Mouse (Mus musculus): ENCODE data around the gene Hoxd3. TPM values are rescaled to one million over a fixed set of nuclear protein-coding genes. Genes with fewer than 3 reads are reported as not detected.

The Hoxd3 gene
- polyA plus RNA-seq, 1 experiment from 2014 or later: 0.21 TPM

GRCm38 (mm10) chr2:74731799-74732512 lies 20.2 kb downstream of the Hoxd3 start:
- Histone ChIP-seq H3K27me3 (replicated peaks) (peaks cover 93% of the 10 kb centered on the region), H3K4me1 (peaks cover 5% of the 10 kb centered on the region), H3K9ac (no peak overlapping the region), H3K36me3 (replicated peaks) (no peaks in the 10 kb centered on the region), H3K4me3 (no peak overlapping the region), H3K4me2 (no peak overlapping the region), H3K9me3 (no peaks in the 10 kb centered on the region), H3K27ac (no peak overlapping the region)
- WGBS: 2% methylated on average over 9 of the region's 9 CpGs
- no peak for ATAC-seq (replicated peaks)

- no peak overlapping the region for H3K4me3 ChIP-seq
- H3K4me1 ChIP-seq: peaks cover 5% of the 10 kb centered on the region
- H3K27me3 ChIP-seq (replicated peaks): peaks cover 93% of the 10 kb centered on the region
- H3K9ac ChIP-seq: no peak overlapping the region
- no peak for ATAC-seq (replicated peaks)
- no peak overlapping the region for H3K4me2 ChIP-seq
- H3K36me3 ChIP-seq (replicated peaks): no peaks in the 10 kb centered on the region
- under 1% methylated on average over 52 of the region's 52 CpGs for WGBS
- H3K9me3 ChIP-seq: no peaks in the 10 kb centered on the region
- no peak overlapping the region for H3K27ac ChIP-seq
Observed at GRCm38 (mm10) chr2:74732513-74733316, 21.0 kb downstream of the Hoxd3 start.

GRCm38 (mm10) chr2:74733317-74733661 lies 21.6 kb downstream of the Hoxd3 start:
- peaks cover 94% of the 10 kb centered on the region for H3K27me3 ChIP-seq (replicated peaks)
- H3K4me1 ChIP-seq: peaks cover 5% of the 10 kb centered on the region
- H3K27ac ChIP-seq: no peak overlapping the region
- H3K4me2 ChIP-seq: no peak overlapping the region
- no peak for ATAC-seq (replicated peaks)
- H3K9ac ChIP-seq: no peak overlapping the region
- WGBS: under 1% methylated on average over 14 of the region's 16 CpGs
- H3K36me3 ChIP-seq (replicated peaks): no peaks in the 10 kb centered on the region
- no peaks in the 10 kb centered on the region for H3K9me3 ChIP-seq
- H3K4me3 ChIP-seq: no peak overlapping the region

GRCm38 (mm10) chr2:74733765-74734164 lies 22.0 kb downstream of the Hoxd3 start:
- peaks cover 5% of the 10 kb centered on the region for H3K4me1 ChIP-seq
- H3K27ac ChIP-seq: no peak overlapping the region
- H3K4me2 ChIP-seq: no peak overlapping the region
- H3K27me3 ChIP-seq (replicated peaks): peaks cover 94% of the 10 kb centered on the region
- H3K9me3 ChIP-seq: no peaks in the 10 kb centered on the region
- 0% methylated on average over 6 of the region's 6 CpGs for WGBS
- H3K9ac ChIP-seq: no peak overlapping the region
- H3K4me3 ChIP-seq: no peak overlapping the region
- H3K36me3 ChIP-seq (replicated peaks): no peaks in the 10 kb centered on the region
- ATAC-seq (replicated peaks): no peak

- ATAC-seq (replicated peaks): no peak
- WGBS: under 1% methylated on average over 13 of the region's 13 CpGs
- H3K4me2 ChIP-seq: no peak overlapping the region
- peaks cover 94% of the 10 kb centered on the region for H3K27me3 ChIP-seq (replicated peaks)
- no peak overlapping the region for H3K4me3 ChIP-seq
- H3K4me1 ChIP-seq: peaks cover 5% of the 10 kb centered on the region
- no peak overlapping the region for H3K9ac ChIP-seq
- no peak overlapping the region for H3K27ac ChIP-seq
- no peaks in the 10 kb centered on the region for H3K36me3 ChIP-seq (replicated peaks)
- H3K9me3 ChIP-seq: no peaks in the 10 kb centered on the region
Observed at GRCm38 (mm10) chr2:74734451-74734850, 22.7 kb downstream of the Hoxd3 start.

- no peaks in the 10 kb centered on the region for H3K9me3 ChIP-seq
- H3K4me2 ChIP-seq: no peak overlapping the region
- H3K4me3 ChIP-seq: no peak overlapping the region
- H3K9ac ChIP-seq: no peak overlapping the region
- H3K36me3 ChIP-seq (replicated peaks): no peaks in the 10 kb centered on the region
- WGBS: under 1% methylated on average over 27 of the region's 27 CpGs
- H3K27me3 ChIP-seq (replicated peaks): peaks cover 96% of the 10 kb centered on the region
- no peak overlapping the region for H3K27ac ChIP-seq
- ATAC-seq (replicated peaks): no peak
- H3K4me1 ChIP-seq: peaks cover 5% of the 10 kb centered on the region
Observed at GRCm38 (mm10) chr2:74734996-74735811, 23.5 kb downstream of the Hoxd3 start.

GRCm38 (mm10) chr2:74735851-74736687 lies 24.3 kb downstream of the Hoxd3 start:
- ATAC-seq (replicated peaks): no peak
- Histone ChIP-seq H3K27me3 (replicated peaks) (peaks cover 95% of the 10 kb centered on the region), H3K36me3 (replicated peaks) (no peaks in the 10 kb centered on the region), H3K9me3 (no peaks in the 10 kb centered on the region), H3K4me1 (peaks cover 5% of the 10 kb centered on the region), H3K9ac (no peak overlapping the region), H3K4me3 (0 out of 2 replicates have a peak overlapping the region, but pooled peaks have one; percentile 8), H3K4me2 (no peak overlapping the region), H3K27ac (no peak overlapping the region)
- under 1% methylated on average over 42 of the region's 42 CpGs for WGBS

GRCm38 (mm10) chr2:74736688-74737577 lies 25.2 kb downstream of the Hoxd3 start:
- H3K9ac ChIP-seq: no peak overlapping the region
- peaks cover 95% of the 10 kb centered on the region for H3K27me3 ChIP-seq (replicated peaks)
- no peaks in the 10 kb centered on the region for H3K36me3 ChIP-seq (replicated peaks)
- no peak overlapping the region for H3K4me3 ChIP-seq
- 4% methylated on average over 15 of the region's 15 CpGs for WGBS
- H3K27ac ChIP-seq: no peak overlapping the region
- H3K4me2 ChIP-seq: no peak overlapping the region
- no peaks in the 10 kb centered on the region for H3K9me3 ChIP-seq
- no peak for ATAC-seq (replicated peaks)
- peaks cover 5% of the 10 kb centered on the region for H3K4me1 ChIP-seq

- no peak for ATAC-seq (replicated peaks)
- H3K9ac ChIP-seq: no peak overlapping the region
- WGBS: 3% methylated on average over 7 of the region's 7 CpGs
- H3K4me2 ChIP-seq: no peak overlapping the region
- no peaks in the 10 kb centered on the region for H3K36me3 ChIP-seq (replicated peaks)
- peaks cover 5% of the 10 kb centered on the region for H3K4me1 ChIP-seq
- no peak overlapping the region for H3K27ac ChIP-seq
- H3K27me3 ChIP-seq (replicated peaks): peaks cover 95% of the 10 kb centered on the region
- no peaks in the 10 kb centered on the region for H3K9me3 ChIP-seq
- H3K4me3 ChIP-seq: no peak overlapping the region
Observed at GRCm38 (mm10) chr2:74737578-74738070, 25.9 kb downstream of the Hoxd3 start.

- no peak for ATAC-seq (replicated peaks)
- peaks cover 5% of the 10 kb centered on the region for H3K4me1 ChIP-seq
- H3K4me2 ChIP-seq: no peak overlapping the region
- H3K27ac ChIP-seq: no peak overlapping the region
- no peak overlapping the region for H3K4me3 ChIP-seq
- 2% methylated on average over 20 of the region's 20 CpGs for WGBS
- H3K27me3 ChIP-seq (replicated peaks): peaks cover 97% of the 10 kb centered on the region
- no peak overlapping the region for H3K9ac ChIP-seq
- H3K9me3 ChIP-seq: no peaks in the 10 kb centered on the region
- H3K36me3 ChIP-seq (replicated peaks): no peaks in the 10 kb centered on the region
Observed at GRCm38 (mm10) chr2:74738623-74739475, 27.1 kb downstream of the Hoxd3 start.
